Mouse (Mus musculus): ENCODE data around the gene Skida1. TPM values are rescaled to one million over a fixed set of nuclear protein-coding genes. Genes with fewer than 3 reads are reported as not detected.

Gene Skida1
- polyA plus RNA-seq, 1 experiment from 2014 or later: 6.0 TPM

DNA sequence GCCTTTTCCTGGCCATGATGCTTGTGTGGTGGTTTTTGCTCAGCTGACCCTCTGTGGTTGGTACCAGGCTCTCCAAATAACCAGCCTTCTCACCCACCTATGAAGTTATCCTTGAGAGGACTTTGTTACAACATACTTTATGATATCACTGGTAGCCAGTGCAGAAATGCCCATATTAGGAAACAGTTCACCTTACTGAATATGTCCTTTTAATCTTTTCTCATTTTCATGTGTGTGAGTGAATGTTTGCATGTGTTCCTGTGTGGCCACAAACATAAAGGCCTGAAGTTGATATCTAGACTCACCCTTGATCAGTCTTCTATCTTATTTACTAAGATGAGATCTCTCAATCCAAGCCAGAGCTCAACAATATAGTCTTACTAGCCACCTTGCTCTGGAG, 52.0 kb downstream of the Skida1 start, which contains the start of gene H2al2a:
H2al2a (minus strand) TSS at position 101 of the 400 bp plus-strand sequence.
- Histone ChIP-seq H3K4me1 (ENCODE audit: control insufficient read depth, insufficient read depth, low read length) (no peaks in the 10 kb centered on the region), H3K27me3 (ENCODE audit: control insufficient read depth, insufficient read depth, low read length) (no peaks in the 10 kb centered on the region), H3K36me3 (ENCODE audit: control insufficient read depth, insufficient read depth, low read length) (no peaks in the 10 kb centered on the region), H3K4me3 (ENCODE audit: low read depth, low read length) (no peak within 1 kb of the TSS), H3K9me3 (replicated peaks; ENCODE audit: control insufficient read depth, low read length) (no peaks in the 10 kb centered on the region), H3K27ac (ENCODE audit: low read depth, low read length) (no peak within 1 kb of the TSS), H3K9ac (ENCODE audit: low read depth, low read length) (no peak within 1 kb of the TSS), H3K4me2 (no peak within 1 kb of the TSS)
- ATAC-seq (replicated peaks; ENCODE audit: insufficient number of reproducible peaks, low FRiP score, low TSS enrichment): no peak

Small RNA genes lying within 50 kb of the gene (microRNA-seq; reads per million reads assigned to microRNA genes)
- gene Mir7655 (ENCODE audit: borderline number of aligned reads): 10.6 reads per million, percentile 45 among the genes with 10 or more reads in this experiment

Other genes with a start within 250 kb of the Skida1 start
- not detected in 2 replicates for gene H2al2a, start 52.1 kb downstream of the Skida1 start, polyA plus RNA-seq (2014; fragmentation: Nextera tagmentation; extraction: Ambion mirVana)
- 7.1 and 9.1 TPM in 2 replicates for gene A930004D18Rik, start 11.3 kb downstream of the Skida1 start, polyA plus RNA-seq (2014; fragmentation: Nextera tagmentation; extraction: Ambion mirVana)
- gene Mllt10, start 6.2 kb upstream of the Skida1 start, polyA plus RNA-seq (2014; fragmentation: Nextera tagmentation; extraction: Ambion mirVana): 25.9 and 36.4 TPM in 2 replicates